Mouse (Mus musculus): ENCODE data around the gene Ccdc9b. TPM values are rescaled to one million over a fixed set of nuclear protein-coding genes. Genes with fewer than 3 reads are reported as not detected.
A peak's percentile ranks its signal among the peaks of the same experiment; 100 is the strongest.

Ccdc9b gene
- polyA plus RNA-seq, 1 experiment from 2014 or later: 0.90 TPM

DNA sequence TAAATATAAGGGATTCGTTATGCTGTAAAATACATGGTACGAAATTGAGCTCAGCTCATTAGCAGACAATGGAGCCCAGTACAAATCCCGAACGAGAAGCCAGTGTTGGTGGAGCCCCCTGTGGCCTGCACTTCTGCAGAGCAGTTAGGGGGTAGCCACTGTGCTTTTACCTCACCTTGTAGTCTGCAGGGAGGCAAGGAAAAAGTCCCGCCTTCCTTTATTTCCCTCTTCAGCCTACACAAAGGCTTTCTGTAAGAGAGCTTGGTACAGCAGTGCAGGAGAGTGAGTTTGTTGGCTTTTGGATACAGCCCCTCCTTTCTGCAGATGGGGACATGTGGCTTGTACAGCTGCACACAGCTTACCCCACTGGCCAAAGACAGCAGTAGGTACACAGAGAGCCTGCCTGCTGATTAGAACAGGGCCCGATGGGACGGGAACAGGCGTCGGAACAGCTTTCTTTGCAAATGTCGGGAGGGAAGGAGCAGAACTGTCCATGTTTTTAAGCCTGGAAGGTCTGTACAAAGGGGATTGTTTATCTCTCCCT lies 13.0 kb downstream of the Ccdc9b start:
- H3K9me3 ChIP-seq (ENCODE audit: control insufficient read depth, low read length): no peaks in the 10 kb centered on the region
- ATAC-seq (ENCODE audit: insufficient read depth, low FRiP score, low TSS enrichment) (no peak), DNase-seq (ENCODE audit: low spot score) (no peak)
- H3K4me1 ChIP-seq (ENCODE audit: control insufficient read depth, insufficient read depth, low read length): peaks cover 24% of the 10 kb centered on the region
- WGBS: 25% methylated on average over 10 of the region's 10 CpGs
- no peaks in the 10 kb centered on the region; the same call in 1 of the 2 replicates for H3K36me3 ChIP-seq (ENCODE audit: control insufficient read depth, insufficient read depth, low read length)
- no peak overlapping the region for H3K27ac ChIP-seq (ENCODE audit: low read depth, low read length)
- no peak overlapping the region for H3K4me2 ChIP-seq (ENCODE audit: low read depth)
- H3K27me3 ChIP-seq (ENCODE audit: control insufficient read depth, insufficient read depth, low read length): peaks cover 4% of the 10 kb centered on the region
- H3K9ac ChIP-seq (ENCODE audit: low read length): no peak overlapping the region
- no peak overlapping the region for H3K4me3 ChIP-seq (ENCODE audit: low read depth, low read length)

DNA sequence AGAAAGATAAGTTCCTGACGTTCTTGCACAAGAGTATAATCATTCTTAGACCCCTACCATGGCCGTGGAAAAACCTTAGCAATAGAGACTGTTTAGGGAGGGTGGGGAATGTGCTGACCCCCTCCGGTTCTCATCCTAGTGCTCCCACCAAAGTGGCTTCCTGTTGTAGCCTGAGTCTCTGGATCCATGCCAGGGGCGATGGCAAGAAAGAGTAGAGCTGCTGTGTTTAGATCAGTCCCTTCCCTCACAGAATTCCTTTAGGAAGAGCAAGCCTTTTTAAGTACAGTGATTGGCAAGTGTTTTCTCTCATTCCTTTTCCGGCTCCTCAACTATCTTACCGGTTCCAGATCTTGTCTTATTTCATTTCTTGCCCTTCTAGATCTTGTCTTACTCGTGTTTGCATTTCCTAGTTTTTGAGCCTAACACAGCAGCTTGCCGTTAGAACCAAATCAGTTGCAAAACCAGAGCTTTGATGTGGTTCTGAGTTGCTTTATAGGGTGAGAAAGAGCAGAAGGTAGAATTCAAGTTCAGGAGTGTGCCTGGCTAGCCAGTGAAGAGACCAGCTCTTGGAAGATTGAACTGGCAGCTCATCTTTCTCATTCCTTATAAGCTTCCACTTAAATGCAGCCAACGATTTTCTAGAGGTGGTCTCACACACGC lies 15.0 kb downstream of the Ccdc9b start:
- no peaks in the 10 kb centered on the region for H3K9me3 ChIP-seq (ENCODE audit: control insufficient read depth, low read length)
- H3K4me2 ChIP-seq (ENCODE audit: low read depth): peak overlapping the region; percentile 97
- H3K36me3 ChIP-seq (ENCODE audit: control insufficient read depth, insufficient read depth, low read length): no peaks in the 10 kb centered on the region; the same call in 1 of the 2 replicates
- H3K4me3 ChIP-seq (ENCODE audit: low read depth, low read length): peak overlapping the region; percentile 92
- H3K9ac ChIP-seq (ENCODE audit: low read length): no peak overlapping the region
- no peak for DNase-seq (ENCODE audit: low spot score)
- H3K27me3 ChIP-seq (ENCODE audit: control insufficient read depth, insufficient read depth, low read length): peaks cover 8% of the 10 kb centered on the region
- ATAC-seq (ENCODE audit: insufficient read depth, low FRiP score, low TSS enrichment): no peak
- peaks cover 24% of the 10 kb centered on the region for H3K4me1 ChIP-seq (ENCODE audit: control insufficient read depth, insufficient read depth, low read length)
- WGBS: 36% methylated on average over 10 of the region's 10 CpGs
- H3K27ac ChIP-seq (ENCODE audit: low read depth, low read length): no peak overlapping the region

DNA sequence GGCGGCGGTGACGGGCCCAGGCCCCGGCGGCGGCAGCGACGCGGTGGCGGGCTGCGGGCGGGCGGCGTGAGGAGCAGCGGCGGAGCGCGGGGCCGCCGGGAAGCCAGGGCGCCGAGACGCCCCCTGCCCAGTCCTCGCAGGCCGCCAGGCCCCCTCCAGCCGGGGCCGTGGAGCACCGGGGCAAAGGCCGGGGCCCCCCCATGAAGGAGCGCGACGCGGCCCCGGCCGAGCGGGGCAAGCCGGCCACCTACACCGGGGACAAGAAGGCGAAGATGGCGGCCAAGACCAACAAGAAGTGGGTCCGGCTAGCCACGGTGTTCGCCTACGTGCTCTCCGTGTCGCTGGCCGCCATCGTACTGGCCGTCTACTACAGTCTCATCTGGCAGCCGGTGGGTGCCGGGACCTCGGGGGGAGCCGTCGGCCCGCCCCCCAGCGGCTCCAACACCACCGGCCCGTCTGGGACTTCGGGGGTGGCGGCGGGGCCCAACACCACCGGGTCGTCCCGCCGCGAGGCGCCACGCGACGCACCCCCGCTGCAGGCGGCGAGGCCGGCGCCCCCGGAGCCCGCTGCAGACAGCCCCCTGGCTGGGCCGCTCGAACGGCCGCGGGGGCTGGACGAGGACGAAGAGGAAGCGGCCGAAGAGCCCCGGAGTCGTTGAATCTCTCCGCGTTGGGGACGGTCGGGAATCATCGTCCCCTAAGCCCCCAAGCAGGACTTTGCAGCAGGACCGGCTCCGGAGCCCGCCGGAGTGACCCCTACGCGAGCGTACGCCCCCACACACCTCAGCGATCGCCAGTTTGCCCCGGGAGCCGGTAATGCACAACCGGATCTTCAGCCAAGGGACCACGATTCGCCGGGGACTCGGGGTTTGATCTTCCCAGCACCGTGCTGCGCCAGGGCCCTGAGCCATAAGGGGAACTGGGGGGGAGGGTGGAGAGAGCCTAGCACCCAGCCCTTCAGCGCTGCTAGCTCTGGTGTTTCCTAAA lies 16.3 kb downstream of the Ccdc9b start:
- DNase-seq (ENCODE audit: low spot score): peak; percentile 56
- peak; percentile 64 for ATAC-seq (ENCODE audit: insufficient read depth, low FRiP score, low TSS enrichment)
- Histone ChIP-seq H3K4me3 (ENCODE audit: low read depth, low read length) (peak overlapping the region; percentile 92), H3K4me1 (ENCODE audit: control insufficient read depth, insufficient read depth, low read length) (peaks cover 24% of the 10 kb centered on the region), H3K27ac (ENCODE audit: low read depth, low read length) (peak overlapping the region; percentile 49; the same call in 1 of the 2 replicates), H3K9ac (ENCODE audit: low read length) (peak overlapping the region; percentile 90), H3K27me3 (ENCODE audit: control insufficient read depth, insufficient read depth, low read length) (peaks cover 8% of the 10 kb centered on the region), H3K36me3 (ENCODE audit: control insufficient read depth, insufficient read depth, low read length) (no peaks in the 10 kb centered on the region; the same call in 1 of the 2 replicates), H3K4me2 (ENCODE audit: low read depth) (peak overlapping the region; percentile 97), H3K9me3 (ENCODE audit: control insufficient read depth, low read length) (no peaks in the 10 kb centered on the region)
- WGBS: under 1% methylated on average over 87 of the region's 113 CpGs

DNA sequence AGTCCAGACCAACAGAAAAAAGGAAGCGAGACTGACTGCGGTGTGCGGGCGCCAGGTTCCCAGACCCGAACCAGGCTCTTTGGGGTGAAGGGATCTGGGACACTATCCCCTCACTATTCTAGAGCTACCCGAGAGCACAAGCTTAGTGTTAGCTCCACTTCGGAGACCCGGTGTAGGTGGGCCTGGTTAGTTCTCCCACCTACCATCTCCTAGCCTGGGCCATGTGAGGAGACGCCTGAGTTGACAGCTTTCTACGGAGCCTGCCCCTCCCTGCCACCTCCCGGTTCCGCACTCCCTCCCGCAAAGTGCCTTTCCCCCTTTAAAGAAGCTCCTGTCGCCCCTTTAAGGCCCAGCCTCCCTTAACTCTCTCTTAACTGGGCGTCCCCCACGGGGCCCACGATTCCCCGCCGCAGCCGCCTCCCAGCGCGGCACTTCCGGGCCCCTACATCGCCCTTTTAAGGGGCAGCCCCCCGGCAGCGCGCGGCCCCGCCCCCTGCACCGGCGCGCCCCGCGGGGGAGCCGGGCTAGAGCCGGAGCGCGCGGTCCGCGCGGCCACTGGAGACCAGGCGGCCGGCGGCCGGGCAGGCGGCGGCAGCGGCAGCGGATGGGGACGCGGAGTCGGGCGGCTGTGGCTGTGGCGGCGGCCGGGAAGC lies 17.1 kb downstream of the Ccdc9b start, which contains the start of gene Inafm2:
Inafm2 (plus strand) TSS at position 527 of the 653 bp plus-strand sequence.
- H3K4me1 ChIP-seq (ENCODE audit: control insufficient read depth, insufficient read depth, low read length): peaks cover 24% of the 10 kb centered on the region
- peak within 1 kb of the TSS; percentile 49; the same call in 1 of the 2 replicates for H3K27ac ChIP-seq (ENCODE audit: low read depth, low read length)

DNA sequence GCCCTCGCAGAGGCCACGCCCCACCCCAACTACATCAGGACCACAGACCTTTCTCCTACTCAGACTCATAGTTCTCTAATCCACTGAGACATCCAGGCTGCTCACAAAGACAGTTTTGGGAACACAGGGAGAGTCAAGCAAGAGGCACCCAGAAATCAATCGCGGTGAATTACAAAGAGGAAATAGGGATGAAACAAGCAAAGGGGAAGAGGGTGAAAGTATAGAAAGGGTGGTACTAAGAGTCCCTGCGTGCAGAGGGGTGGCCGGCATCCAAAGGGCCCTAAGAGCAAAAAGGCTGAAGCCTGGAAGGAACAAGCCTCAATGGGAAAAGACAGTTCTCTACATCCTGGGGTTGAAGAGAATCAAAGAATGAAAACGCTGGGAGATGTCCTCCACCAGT lies 17.8 kb downstream of the Ccdc9b start:
- peaks cover 24% of the 10 kb centered on the region for H3K4me1 ChIP-seq (ENCODE audit: control insufficient read depth, insufficient read depth, low read length)
- no peak for ATAC-seq (ENCODE audit: insufficient read depth, low FRiP score, low TSS enrichment)
- H3K9ac ChIP-seq (ENCODE audit: low read length): no peak overlapping the region
- peaks cover 8% of the 10 kb centered on the region for H3K27me3 ChIP-seq (ENCODE audit: control insufficient read depth, insufficient read depth, low read length)
- no peak for DNase-seq (ENCODE audit: low spot score)
- no peaks in the 10 kb centered on the region; the same call in 1 of the 2 replicates for H3K36me3 ChIP-seq (ENCODE audit: control insufficient read depth, insufficient read depth, low read length)
- H3K4me3 ChIP-seq (ENCODE audit: low read depth, low read length): no peak overlapping the region
- no peak overlapping the region for H3K27ac ChIP-seq (ENCODE audit: low read depth, low read length)
- no peaks in the 10 kb centered on the region for H3K9me3 ChIP-seq (ENCODE audit: control insufficient read depth, low read length)
- WGBS: 4% methylated on average over 7 of the region's 7 CpGs
- H3K4me2 ChIP-seq (ENCODE audit: low read depth): peak overlapping the region; percentile 97; the same call in 1 of the 2 replicates

More for the DNA sequence above, 17.1 kb downstream of the Ccdc9b start, which contains the start of gene Inafm2:
- DNase-seq (ENCODE audit: low spot score): peak; percentile 94
- Histone ChIP-seq H3K36me3 (ENCODE audit: control insufficient read depth, insufficient read depth, low read length) (no peaks in the 10 kb centered on the region; the same call in 1 of the 2 replicates), H3K27me3 (ENCODE audit: control insufficient read depth, insufficient read depth, low read length) (peaks cover 8% of the 10 kb centered on the region), H3K9me3 (ENCODE audit: control insufficient read depth, low read length) (no peaks in the 10 kb centered on the region), H3K4me2 (ENCODE audit: low read depth) (peak within 1 kb of the TSS; percentile 97), H3K9ac (ENCODE audit: low read length) (peak within 1 kb of the TSS; percentile 90), H3K4me3 (ENCODE audit: low read depth, low read length) (peak within 1 kb of the TSS; percentile 92)
- ATAC-seq (ENCODE audit: insufficient read depth, low FRiP score, low TSS enrichment): peak; percentile 86
- WGBS: under 1% methylated on average over 28 of the region's 57 CpGs

DNA sequence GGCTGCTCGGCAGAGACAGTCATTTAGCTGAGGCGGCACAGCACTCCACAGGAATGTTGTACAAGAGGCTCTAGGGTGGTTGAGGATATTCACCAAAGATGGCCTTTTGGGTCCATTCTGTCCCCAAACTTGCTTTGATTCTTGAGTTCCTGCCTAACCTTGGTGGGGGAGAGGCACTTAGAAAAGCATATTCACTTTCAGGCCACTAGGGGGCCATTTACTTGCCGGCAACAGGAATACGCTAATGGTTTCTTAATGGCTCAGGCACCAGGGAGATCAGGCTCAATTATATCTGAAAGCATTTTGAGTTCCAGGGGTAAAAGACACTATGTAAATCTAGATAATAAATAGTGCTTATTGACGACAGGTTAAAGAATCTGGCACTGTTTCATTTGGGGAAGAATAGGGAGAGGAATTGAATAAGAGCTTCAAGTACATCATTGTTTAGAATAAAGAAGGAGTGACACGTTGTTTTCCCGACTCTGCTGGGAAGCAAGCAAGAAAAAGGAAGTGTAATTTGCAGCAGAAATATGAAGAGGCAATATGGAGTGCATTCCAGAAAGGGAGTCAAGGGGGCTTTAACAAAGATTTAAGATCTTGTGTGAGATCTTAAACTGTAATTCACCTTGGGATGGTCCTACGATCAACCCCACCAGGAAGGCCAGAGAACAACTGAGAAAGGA lies 19.1 kb downstream of the Ccdc9b start:
- DNase-seq (ENCODE audit: low spot score): peak; percentile 50
- no peak overlapping the region for H3K4me2 ChIP-seq (ENCODE audit: low read depth)
- no peak overlapping the region for H3K4me3 ChIP-seq (ENCODE audit: low read depth, low read length)
- H3K27me3 ChIP-seq (ENCODE audit: control insufficient read depth, insufficient read depth, low read length): peaks cover 8% of the 10 kb centered on the region
- no peak for ATAC-seq (ENCODE audit: insufficient read depth, low FRiP score, low TSS enrichment)
- no peaks in the 10 kb centered on the region for H3K9me3 ChIP-seq (ENCODE audit: control insufficient read depth, low read length)
- 25% methylated on average over 8 of the region's 8 CpGs for WGBS
- no peak overlapping the region for H3K27ac ChIP-seq (ENCODE audit: low read depth, low read length)
- no peak overlapping the region for H3K9ac ChIP-seq (ENCODE audit: low read length)
- H3K36me3 ChIP-seq (ENCODE audit: control insufficient read depth, insufficient read depth, low read length): no peaks in the 10 kb centered on the region
- peaks cover 22% of the 10 kb centered on the region for H3K4me1 ChIP-seq (ENCODE audit: control insufficient read depth, insufficient read depth, low read length)

DNA sequence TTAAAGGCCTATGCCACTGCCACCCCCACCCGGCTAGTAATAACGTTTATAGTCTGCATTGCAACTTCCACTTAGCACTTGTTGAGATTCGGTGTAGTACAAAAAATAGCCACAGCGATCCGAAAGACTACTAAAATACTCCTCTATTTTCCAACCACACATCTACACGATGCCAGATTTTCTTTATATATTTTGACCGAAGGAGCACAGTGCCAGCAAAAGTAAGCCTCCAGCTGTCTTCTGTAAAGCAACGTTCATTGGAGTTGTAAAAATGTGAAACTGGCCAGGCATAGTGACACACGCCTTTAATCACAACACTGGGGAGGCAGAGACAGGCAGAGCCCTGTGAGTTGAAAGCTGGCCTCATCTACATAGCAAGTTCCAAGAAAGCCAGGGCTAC lies 21.3 kb downstream of the Ccdc9b start:
- H3K9ac ChIP-seq (ENCODE audit: low read length): no peak overlapping the region
- no peak overlapping the region for H3K27ac ChIP-seq (ENCODE audit: low read depth, low read length)
- no peak overlapping the region for H3K4me3 ChIP-seq (ENCODE audit: low read depth, low read length)
- WGBS: 73% methylated on average over 9 of the region's 9 CpGs
- no peaks in the 10 kb centered on the region for H3K36me3 ChIP-seq (ENCODE audit: control insufficient read depth, insufficient read depth, low read length)
- ATAC-seq (ENCODE audit: insufficient read depth, low FRiP score, low TSS enrichment) (no peak), DNase-seq (ENCODE audit: low spot score) (no peak)
- no peak overlapping the region for H3K4me2 ChIP-seq (ENCODE audit: low read depth)
- no peaks in the 10 kb centered on the region for H3K9me3 ChIP-seq (ENCODE audit: control insufficient read depth, low read length)
- peaks cover 8% of the 10 kb centered on the region for H3K27me3 ChIP-seq (ENCODE audit: control insufficient read depth, insufficient read depth, low read length)
- H3K4me1 ChIP-seq (ENCODE audit: control insufficient read depth, insufficient read depth, low read length): peaks cover 9% of the 10 kb centered on the region

DNA sequence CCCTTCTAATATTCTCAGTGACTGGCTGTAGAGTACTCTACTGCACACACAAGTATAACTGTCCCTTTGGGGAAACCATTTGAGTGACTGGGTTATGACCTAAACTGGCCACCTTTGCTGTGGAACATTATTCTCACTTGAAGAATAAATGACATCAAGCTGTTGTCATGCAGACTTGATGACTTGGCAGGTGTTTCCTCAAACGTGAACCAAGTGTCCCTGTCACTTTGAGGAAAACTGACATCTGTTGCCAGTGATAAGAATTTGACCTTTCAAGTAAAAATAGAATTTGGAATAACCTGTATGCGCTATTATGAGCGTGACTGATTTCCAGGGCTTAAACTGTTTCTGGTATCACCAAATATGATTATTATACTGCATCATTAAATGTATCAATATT lies 22.1 kb downstream of the Ccdc9b start:
- Histone ChIP-seq H3K27me3 (ENCODE audit: control insufficient read depth, insufficient read depth, low read length) (peaks cover 8% of the 10 kb centered on the region), H3K36me3 (ENCODE audit: control insufficient read depth, insufficient read depth, low read length) (no peaks in the 10 kb centered on the region), H3K9ac (ENCODE audit: low read length) (no peak overlapping the region), H3K4me3 (ENCODE audit: low read depth, low read length) (no peak overlapping the region), H3K27ac (ENCODE audit: low read depth, low read length) (no peak overlapping the region), H3K4me2 (ENCODE audit: low read depth) (no peak overlapping the region), H3K4me1 (ENCODE audit: control insufficient read depth, insufficient read depth, low read length) (peaks cover 9% of the 10 kb centered on the region), H3K9me3 (ENCODE audit: control insufficient read depth, low read length) (no peaks in the 10 kb centered on the region)
- 73% methylated on average over 3 of the region's 3 CpGs for WGBS
- no peak for ATAC-seq (ENCODE audit: insufficient read depth, low FRiP score, low TSS enrichment)
- no peak for DNase-seq (ENCODE audit: low spot score)

Measured in neural tube, embryonic 11.5 days (tissue).